Mouse (Mus musculus): ENCODE data around the gene Gm8068. TPM values are rescaled to one million over a fixed set of nuclear protein-coding genes. Genes with fewer than 3 reads are reported as not detected.
"Not testable (repeated sequence)": the region's sequence is repeated elsewhere in the genome, so short reads cannot be mapped to it uniquely, and the experiment has no call there.

Gm8068 gene
- polyA plus RNA-seq (2012; rRNA removed): not detected in 2 replicates

DNA sequence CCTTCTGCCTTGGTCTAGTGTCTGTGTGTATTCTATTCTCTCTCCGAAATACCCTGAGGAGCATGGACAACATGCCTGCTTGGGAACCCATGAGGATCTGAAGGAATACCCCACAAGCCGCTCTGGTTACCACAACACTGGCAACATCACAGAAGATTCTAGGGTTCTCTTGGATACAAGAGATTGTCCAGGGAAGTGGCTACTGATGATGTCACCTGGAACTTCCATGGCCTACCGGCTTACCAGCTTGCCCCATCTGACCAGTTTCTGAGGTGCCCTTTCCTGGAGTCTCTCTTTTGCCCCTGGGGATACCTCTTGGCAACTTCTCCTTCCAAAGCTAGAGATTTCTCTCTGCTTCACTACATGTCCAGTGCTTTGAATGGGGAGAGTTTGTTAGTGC is at the start of gene Gm8068:
TSS of gene Gm8068 (minus strand) at position 101 of the 400 bp plus-strand sequence.
- not testable (repeated sequence) for H3K4me3 ChIP-seq (ENCODE audit: low read depth, low read length); H3K36me3 ChIP-seq (ENCODE audit: control insufficient read depth, insufficient read depth, low read length); H3K27ac ChIP-seq (ENCODE audit: insufficient read depth, low read depth, low read length); H3K4me1 ChIP-seq (ENCODE audit: control insufficient read depth, insufficient read depth, insufficient read length, low read length); H3K27me3 ChIP-seq (ENCODE audit: control insufficient read depth, insufficient read depth, low read length)
- no CpG with 5 or more reads among the region's 3 CpGs for WGBS

DNA sequence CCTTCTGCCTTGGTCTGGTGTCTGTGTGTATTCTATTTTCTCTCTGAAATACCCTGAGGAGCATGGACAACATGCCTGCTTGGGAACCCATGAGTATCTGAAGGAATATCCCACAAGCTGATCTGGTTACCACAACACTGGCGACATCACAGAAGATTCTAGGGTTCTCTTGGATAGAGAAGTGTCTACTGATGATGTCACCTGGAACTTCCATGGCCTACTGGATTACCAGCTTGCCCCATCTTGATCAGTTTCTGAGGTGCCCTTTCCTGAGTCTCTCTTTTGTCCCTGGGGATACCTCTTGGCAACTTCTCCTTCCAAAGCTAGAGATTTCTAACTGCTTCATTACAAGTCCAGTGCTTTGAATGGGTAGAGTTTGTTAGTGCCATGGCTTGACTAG is 48.8 kb upstream of the Gm8068 start, which contains the start of gene Gm7929:
TSS of gene Gm7929 (minus strand) at position 101 of the 400 bp plus-strand sequence.
- H3K4me3 ChIP-seq (ENCODE audit: low read depth, low read length); H3K27me3 ChIP-seq (ENCODE audit: control insufficient read depth, insufficient read depth, low read length); H3K4me1 ChIP-seq (ENCODE audit: control insufficient read depth, insufficient read depth, insufficient read length, low read length); H3K27ac ChIP-seq (ENCODE audit: insufficient read depth, low read depth, low read length); H3K36me3 ChIP-seq (ENCODE audit: control insufficient read depth, insufficient read depth, low read length): not testable (repeated sequence)
- 79% methylated on average over 1 of the region's 1 CpGs for WGBS

DNA sequence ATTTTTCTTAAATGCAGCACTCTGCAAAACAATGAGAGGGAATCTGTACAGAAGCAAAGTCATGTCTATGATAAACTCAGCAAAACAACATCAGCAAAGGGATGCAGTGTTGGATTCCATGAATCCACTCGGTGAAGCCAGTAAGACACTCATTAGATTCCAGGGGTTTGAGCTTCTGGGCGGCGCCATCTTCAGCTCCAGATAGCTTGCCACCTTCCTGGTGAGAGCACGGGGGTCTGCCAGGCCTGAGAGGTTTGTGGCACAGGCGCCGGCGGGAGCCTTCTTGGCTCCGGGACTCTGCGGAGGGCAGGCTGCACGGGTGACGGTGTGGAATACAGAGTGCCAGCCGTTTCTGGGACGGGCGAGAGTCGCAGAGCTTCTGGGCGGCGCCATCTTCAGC is 21.8 kb upstream of the Gm8068 start:
- not testable (repeated sequence) for H3K36me3 ChIP-seq (ENCODE audit: control insufficient read depth, insufficient read depth, low read length); H3K4me1 ChIP-seq (ENCODE audit: control insufficient read depth, insufficient read depth, insufficient read length, low read length); H3K27ac ChIP-seq (ENCODE audit: insufficient read depth, low read depth, low read length); H3K4me3 ChIP-seq (ENCODE audit: low read depth, low read length); H3K27me3 ChIP-seq (ENCODE audit: control insufficient read depth, insufficient read depth, low read length)
- 73% methylated on average over 17 of the region's 17 CpGs for WGBS

DNA sequence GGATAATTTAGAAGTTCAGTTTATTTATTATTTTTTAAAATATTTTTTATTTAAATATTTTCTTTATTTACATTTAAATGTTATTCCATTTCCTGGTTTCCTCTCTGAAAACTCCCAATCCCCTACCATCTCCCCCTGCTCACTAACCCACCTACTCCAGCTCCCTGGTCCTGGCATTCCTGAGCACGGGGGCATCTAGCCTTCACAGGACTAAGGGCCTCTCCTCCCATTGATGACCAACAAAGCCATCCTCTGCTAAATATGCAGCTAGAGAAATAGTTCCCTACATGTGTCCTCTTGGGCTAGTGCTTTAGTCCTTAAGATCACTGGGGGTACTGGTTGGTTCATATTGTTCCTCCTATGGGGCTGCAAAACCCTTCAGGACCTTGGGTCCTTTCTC is 15.5 kb upstream of the Gm8068 start:
- H3K4me1 ChIP-seq (ENCODE audit: control insufficient read depth, insufficient read depth, insufficient read length, low read length); H3K27me3 ChIP-seq (ENCODE audit: control insufficient read depth, insufficient read depth, low read length); H3K36me3 ChIP-seq (ENCODE audit: control insufficient read depth, insufficient read depth, low read length); H3K27ac ChIP-seq (ENCODE audit: insufficient read depth, low read depth, low read length); H3K4me3 ChIP-seq (ENCODE audit: low read depth, low read length): not testable (repeated sequence)
- WGBS: 78% methylated on average over 1 of the region's 1 CpGs

DNA sequence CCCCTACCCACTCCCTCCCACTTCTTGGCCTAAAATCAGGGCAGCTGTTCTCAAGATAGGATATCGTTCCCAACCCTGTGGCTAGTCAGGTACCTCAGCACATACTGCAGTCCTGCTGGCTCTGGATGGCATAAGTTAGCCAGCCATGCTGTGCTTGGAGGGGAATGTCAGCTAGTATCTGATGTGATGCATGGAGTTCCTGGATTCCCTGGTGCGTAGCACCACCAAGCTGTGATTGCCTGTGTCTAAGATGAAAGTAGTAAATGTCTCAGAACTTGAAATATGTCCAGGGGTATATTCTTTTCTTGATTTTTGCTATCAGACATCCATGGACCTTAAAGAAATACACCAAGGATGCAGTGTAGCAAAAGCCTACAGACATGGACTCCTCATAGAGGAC is 53.5 kb downstream of the Gm8068 start:
- H3K27ac ChIP-seq (ENCODE audit: insufficient read depth, low read depth, low read length); H3K4me3 ChIP-seq (ENCODE audit: low read depth, low read length); H3K4me1 ChIP-seq (ENCODE audit: control insufficient read depth, insufficient read depth, insufficient read length, low read length); H3K36me3 ChIP-seq (ENCODE audit: control insufficient read depth, insufficient read depth, low read length); H3K27me3 ChIP-seq (ENCODE audit: control insufficient read depth, insufficient read depth, low read length): not testable (repeated sequence)
- 79% methylated on average over 2 of the region's 2 CpGs for WGBS

Other genes starting within 250 kb of the Gm8068 start
- gene Gm7954, start 248.4 kb downstream of the Gm8068 start, polyA plus RNA-seq (2012; rRNA removed): not detected in 2 replicates
- gene Gm3486, start 212.4 kb downstream of the Gm8068 start, polyA plus RNA-seq (2012; rRNA removed): not detected in 2 replicates
- not detected in 2 replicates for gene Gm7970, start 146.3 kb downstream of the Gm8068 start, polyA plus RNA-seq (2012; rRNA removed)
- gene 1700049E17Rik2, start 128.7 kb downstream of the Gm8068 start, polyA plus RNA-seq (2012; rRNA removed): not detected in 2 replicates
- gene Gm3072, start 77.3 kb downstream of the Gm8068 start, polyA plus RNA-seq (2012; rRNA removed): not detected in 2 replicates
- not detected in 2 replicates for gene Gm3676, start 55.4 kb downstream of the Gm8068 start, polyA plus RNA-seq (2012; rRNA removed)
- not detected in 2 replicates for gene Gm7929, start 48.7 kb upstream of the Gm8068 start, polyA plus RNA-seq (2012; rRNA removed)
- gene Gm47189, start 70.6 kb upstream of the Gm8068 start, polyA plus RNA-seq (2012; rRNA removed): not detected in 2 replicates
- not detected in 2 replicates for gene Gm7980, start 205.4 kb upstream of the Gm8068 start, polyA plus RNA-seq (2012; rRNA removed)
- not detected in 2 replicates for gene 1700049E17Rik1, start 223.1 kb upstream of the Gm8068 start, polyA plus RNA-seq (2012; rRNA removed)
- not detected in 2 replicates for gene 1700024B05Rik, start 242.1 kb upstream of the Gm8068 start, polyA plus RNA-seq (2012; rRNA removed)

Measured in small intestine, adult 2 months (tissue).